In the genomic region with DNA sequence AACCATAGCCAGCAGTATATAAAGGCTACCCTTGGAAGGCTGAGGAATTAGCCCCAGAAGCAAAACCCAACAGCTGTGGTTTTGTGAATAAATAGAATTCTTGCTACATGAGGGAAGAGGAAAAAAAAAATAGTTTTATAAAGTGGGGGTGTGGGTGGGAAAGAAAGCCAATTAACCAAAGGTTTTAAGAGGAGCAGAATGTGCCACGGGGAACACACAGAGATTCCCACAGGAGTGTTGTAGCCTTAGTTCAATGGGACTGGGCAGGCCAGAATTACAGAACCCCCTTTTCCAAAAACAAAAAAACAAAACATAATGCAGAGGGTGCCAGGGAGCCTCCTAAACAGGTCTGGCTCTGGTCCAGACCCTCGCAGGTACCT, we compare ENCODE assay signal across 11 mouse cellular contexts. TPM values are rescaled to one million over a fixed set of nuclear protein-coding genes. Genes with fewer than 3 reads are reported as not detected.
DNase-seq lines count a peak whose midpoint lies in the region; ATAC-seq and TF ChIP-seq lines count a peak whose summit lies in the region.
"Had no signal": no experiment of that assay in that cellular context is flagged by ENCODE, and none has a peak within 500 bp of the region (broad histone marks: within the 10 kb centered on the region; RNA-seq: fewer than 3 reads in every experiment).

No protein-coding gene starts in this region.

- H3K4me3 ChIP-seq in forebrain, embryonic 14.5 days (ENCODE audit: low read depth, low read length) = no peak overlapping the region
- no peak overlapping the region for H3K4me3 ChIP-seq in forebrain, embryonic 15.5 days
- no peak overlapping the region for H3K4me3 ChIP-seq in lung, postnatal 0 days (ENCODE audit: low read depth, low read length)
- H3K4me3 ChIP-seq in heart, postnatal 0 days (ENCODE audit: low read depth, low read length) = no peak overlapping the region
- H3K4me3 ChIP-seq: forebrain, embryonic 10.5 days; liver, embryonic 12.5 days had no signal

- H3K4me1 ChIP-seq in forebrain, embryonic 14.5 days (ENCODE audit: control insufficient read depth, insufficient read depth, low read length) = peaks cover 3% of the 10 kb centered on the region; the same call in 1 of the 2 replicates
- peaks cover 8% of the 10 kb centered on the region for H3K4me1 ChIP-seq in forebrain, embryonic 15.5 days
- no peaks in the 10 kb centered on the region for H3K4me1 ChIP-seq in lung, postnatal 0 days (ENCODE audit: insufficient read depth, low read depth, low read length)
- H3K4me1 ChIP-seq in heart, postnatal 0 days (ENCODE audit: control insufficient read depth, insufficient read depth) = peaks cover 21% of the 10 kb centered on the region
- H3K4me1 ChIP-seq: forebrain, embryonic 10.5 days; liver, embryonic 12.5 days had no signal

- no peaks in the 10 kb centered on the region for H3K36me3 ChIP-seq in forebrain, embryonic 14.5 days (ENCODE audit: control insufficient read depth, insufficient read depth, low read length)
- H3K36me3 ChIP-seq in forebrain, embryonic 15.5 days = no peaks in the 10 kb centered on the region
- no peaks in the 10 kb centered on the region for H3K36me3 ChIP-seq in lung, postnatal 0 days (ENCODE audit: insufficient read depth, low read length)
- no peaks in the 10 kb centered on the region for H3K36me3 ChIP-seq in heart, postnatal 0 days (replicated peaks; ENCODE audit: control insufficient read depth, insufficient read depth, low read length)
- H3K36me3 ChIP-seq: G1E; liver, embryonic 12.5 days had no signal

- ATAC-seq in forebrain, embryonic 14.5 days = 0 out of 2 replicates have a peak, but pooled peaks have one; percentile 37
- ATAC-seq in forebrain, embryonic 15.5 days (replicated peaks) = no peak
- ATAC-seq in lung, postnatal 0 days = no peak
- no peak for ATAC-seq in heart, postnatal 0 days (ENCODE audit: insufficient read depth, low read depth)
- ATAC-seq: liver, embryonic 12.5 days had no signal

- TF ChIP-seq EP300 in lung, postnatal 0 days (IDR thresholded peaks at IDR 0.05) = no peak
- no peak for TF ChIP-seq EP300 in heart, postnatal 0 days (IDR thresholded peaks at IDR 0.05; ENCODE audit: low read depth)

- H3K27ac ChIP-seq in forebrain, embryonic 14.5 days (ENCODE audit: low read depth, low read length) = no peak overlapping the region
- H3K27ac ChIP-seq in forebrain, embryonic 15.5 days (replicated peaks) = no peak overlapping the region
- no peak overlapping the region for H3K27ac ChIP-seq in lung, postnatal 0 days (ENCODE audit: low read length)
- H3K27ac ChIP-seq in heart, postnatal 0 days (ENCODE audit: low read depth) = peak overlapping the region; percentile 83
- H3K27ac ChIP-seq: forebrain, embryonic 10.5 days; liver, embryonic 12.5 days had no signal

- no peaks in the 10 kb centered on the region for H3K9me3 ChIP-seq in forebrain, embryonic 14.5 days (replicated peaks; ENCODE audit: control insufficient read depth, low read length)
- H3K9me3 ChIP-seq in forebrain, embryonic 15.5 days = no peaks in the 10 kb centered on the region
- no peaks in the 10 kb centered on the region for H3K9me3 ChIP-seq in lung, postnatal 0 days (ENCODE audit: low read length)
- no peaks in the 10 kb centered on the region for H3K9me3 ChIP-seq in heart, postnatal 0 days (replicated peaks; ENCODE audit: control insufficient read depth, low read length)
- H3K9me3 ChIP-seq: forebrain, embryonic 10.5 days; G1E; liver, embryonic 12.5 days had no signal

- H3K27me3 ChIP-seq in forebrain, embryonic 14.5 days (replicated peaks; ENCODE audit: control insufficient read depth, insufficient read depth, low read length) = no peaks in the 10 kb centered on the region
- no peaks in the 10 kb centered on the region for H3K27me3 ChIP-seq in forebrain, embryonic 15.5 days
- H3K27me3 ChIP-seq in lung, postnatal 0 days (replicated peaks; ENCODE audit: insufficient read depth, low read length) = no peaks in the 10 kb centered on the region
- H3K27me3 ChIP-seq in heart, postnatal 0 days (ENCODE audit: control insufficient read depth, insufficient read depth, low read length) = no peaks in the 10 kb centered on the region
- H3K27me3 ChIP-seq: liver, embryonic 12.5 days had no signal

- no peak for TF ChIP-seq CTCF in lung, postnatal 0 days (IDR thresholded peaks at IDR 0.05)
- no peak for TF ChIP-seq CTCF in heart, postnatal 0 days (IDR thresholded peaks at IDR 0.05; ENCODE audit: low read depth)

- H3K9ac ChIP-seq in forebrain, embryonic 14.5 days (ENCODE audit: low read length) = no peak overlapping the region
- H3K9ac ChIP-seq in forebrain, embryonic 15.5 days (replicated peaks) = no peak overlapping the region
- H3K9ac ChIP-seq in lung, postnatal 0 days (replicated peaks; ENCODE audit: low read depth) = no peak overlapping the region
- H3K9ac ChIP-seq in heart, postnatal 0 days (replicated peaks; ENCODE audit: low read depth, low read length) = peak overlapping the region; percentile 4; the same call in 1 of the 2 replicates
- H3K9ac ChIP-seq: liver, embryonic 12.5 days had no signal

- H3K4me2 ChIP-seq in forebrain, embryonic 14.5 days (ENCODE audit: low read length) = no peak overlapping the region
- H3K4me2 ChIP-seq in forebrain, embryonic 15.5 days (replicated peaks) = no peak overlapping the region
- no peak overlapping the region for H3K4me2 ChIP-seq in lung, postnatal 0 days (replicated peaks; ENCODE audit: low read depth, low read length)
- no peak overlapping the region for H3K4me2 ChIP-seq in heart, postnatal 0 days (ENCODE audit: low read depth, low read length)
- H3K4me2 ChIP-seq: liver, embryonic 12.5 days had no signal

- WGBS in forebrain, embryonic 14.5 days = 55% methylated on average over 2 of the region's 2 CpGs
- 28% methylated on average over 2 of the region's 2 CpGs for WGBS in forebrain, embryonic 15.5 days
- 78% methylated on average over 2 of the region's 2 CpGs for WGBS in lung, postnatal 0 days
- WGBS in heart, postnatal 0 days = 58% methylated on average over 2 of the region's 2 CpGs

- DNase-seq in forebrain, embryonic 14.5 days (ENCODE audit: low spot score) = peak; percentile 13
- DNase-seq in lung, postnatal 0 days (ENCODE audit: low spot score) = peak; percentile 33
- no peak for DNase-seq in lung, adult 18-20 months
- DNase-seq in brain, adult 2 months (ENCODE audit: low read depth, low spot score) = peak; percentile 76
- peak; percentile 6 for DNase-seq in heart, postnatal 0 days (ENCODE audit: low spot score)
- DNase-seq in adrenal gland, adult 2 months = no peak
- DNase-seq in thymus, adult 18-20 months = no peak

RNA-seq across cellular contexts. Expression of gene Slc37a3, which starts 58.9 kb away (rescaled TPM):
- 60.0 and 60.2 TPM in 2 replicates for polyA plus RNA-seq in forebrain, embryonic 14.5 days (2014; fragmentation: Nextera tagmentation; extraction: Ambion mirVana)
- polyA plus RNA-seq in forebrain, embryonic 15.5 days (2015; fragmentation: Nextera tagmentation; extraction: Ambion mirVana) = 60.4 and 69.5 TPM in 2 replicates
- 24.4 and 27.9 TPM in 2 replicates for polyA plus RNA-seq in lung, postnatal 0 days (2015; fragmentation: Nextera tagmentation; extraction: Ambion mirVana)
- total RNA-seq in heart, postnatal 0 days (2014; rRNA removed; ENCODE audit: low replicate concordance) = 9.0 and 12.6 TPM in 2 replicates
- 19.9 TPM in 2 replicates for polyA plus RNA-seq in heart, postnatal 0 days (2015; fragmentation: Nextera tagmentation; extraction: Ambion mirVana)
- total RNA-seq in adrenal gland, adult 2 months (2021) = 10 to 100 TPM; 33.7 to 40.5 TPM
- polyA plus RNA-seq in adrenal gland, adult 2 months (2012; rRNA removed) = 7.9 and 8.4 TPM in 2 replicates

Comparison
In these comparisons a context has a peak if more than half of its experiments do, and no peak if none do; other contexts are left out.
1. DNase-seq: peak in forebrain, embryonic 14.5 days (single experiment), lung, postnatal 0 days (single experiment), brain, adult 2 months (single experiment) and heart, postnatal 0 days (single experiment); none in lung, adult 18-20 months (0 of 2), adrenal gland, adult 2 months (single experiment) and thymus, adult 18-20 months (0 of 2).